8 mouse cellular contexts compared by ENCODE assay signal in the genomic region with DNA sequence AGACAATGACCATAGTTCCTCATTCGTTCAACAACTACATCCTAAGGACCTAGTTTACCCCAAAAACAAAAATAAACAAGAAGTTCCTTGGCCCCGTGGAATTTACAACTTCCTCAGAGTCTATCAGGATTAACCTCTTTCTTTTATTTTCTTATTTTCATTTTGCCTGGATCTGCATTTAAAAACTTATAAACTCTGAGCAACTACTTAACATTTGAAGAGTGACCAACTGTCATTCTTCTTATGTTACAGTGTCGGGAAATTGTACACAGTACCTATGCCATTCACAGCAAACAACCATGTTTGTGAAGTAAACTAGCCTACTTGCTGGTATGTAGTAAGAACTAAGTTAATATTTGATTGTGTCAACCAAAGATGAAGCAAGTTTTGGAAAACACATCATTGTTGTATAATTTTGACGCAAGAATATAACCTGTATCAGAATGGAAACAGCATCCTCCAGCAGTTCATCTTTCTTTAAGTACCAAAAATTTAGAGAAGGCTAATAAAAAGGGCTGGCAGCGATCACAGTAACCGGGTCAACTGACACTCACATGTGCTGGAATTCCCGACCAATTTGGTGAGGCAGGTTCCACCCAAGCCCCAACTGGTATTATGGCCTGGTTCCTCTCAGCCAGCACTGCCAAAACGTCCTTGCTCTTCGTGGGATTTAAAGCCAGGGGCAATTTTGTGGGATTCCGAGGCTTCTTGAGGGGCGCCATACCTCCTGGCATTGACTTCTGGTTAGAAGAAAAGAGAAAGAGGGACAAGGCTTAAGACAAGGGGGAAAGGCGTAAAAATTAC. TPM values are rescaled to one million over a fixed set of nuclear protein-coding genes. Genes with fewer than 3 reads are reported as not detected.
A peak's percentile ranks its signal among the peaks of the same experiment; 100 is the strongest.
DNase-seq lines count a peak whose midpoint lies in the region; ATAC-seq and TF ChIP-seq lines count a peak whose summit lies in the region.

No protein-coding gene starts in this region.

- no peaks in the 10 kb centered on the region; the same call in 1 of the 2 replicates for H3K36me3 ChIP-seq in kidney, adult 2 months (ENCODE audit: control insufficient read depth, insufficient read depth, low read length)
- peaks cover 5% of the 10 kb centered on the region; the same call in 1 of the 2 replicates for H3K36me3 ChIP-seq in forebrain, embryonic 15.5 days
- 0 out of 2 replicates have a peak, but pooled peaks cover 1% of the 10 kb centered on the region for H3K36me3 ChIP-seq in limb, embryonic 13.5 days
- H3K36me3 ChIP-seq in neural tube, embryonic 13.5 days = peaks cover 7% of the 10 kb centered on the region; the same call in 1 of the 2 replicates

- no peak for DNase-seq in kidney, adult 2 months
- DNase-seq in kidney, adult 8-10 months = no peak
- peak; percentile 42 for DNase-seq in ZHBTc4 (ENCODE audit: low read depth, low spot score)
- no peak for DNase-seq in B cell, adult 2 months
- no peak for DNase-seq in urinary bladder, postnatal 25 days (ENCODE audit: low spot score)

- no peak for TF ChIP-seq POLR2A in kidney, adult 2 months (IDR thresholded peaks at IDR 0.05; ENCODE audit: low read depth, low read length)

- H3K4me1 ChIP-seq in kidney, adult 2 months (ENCODE audit: control insufficient read depth, insufficient read depth, low read length) = no peaks in the 10 kb centered on the region; the same call in 1 of the 2 replicates
- H3K4me1 ChIP-seq in forebrain, embryonic 15.5 days = peaks cover 15% of the 10 kb centered on the region
- H3K4me1 ChIP-seq in limb, embryonic 13.5 days = peaks cover 12% of the 10 kb centered on the region
- peaks cover 15% of the 10 kb centered on the region for H3K4me1 ChIP-seq in neural tube, embryonic 13.5 days (replicated peaks)

- peak overlapping the region; percentile 92 for H3K9ac ChIP-seq in forebrain, embryonic 15.5 days (replicated peaks)
- H3K9ac ChIP-seq in limb, embryonic 13.5 days = peak overlapping the region; percentile 90
- H3K9ac ChIP-seq in neural tube, embryonic 13.5 days = peak overlapping the region; percentile 90

- H3K4me2 ChIP-seq in forebrain, embryonic 15.5 days (replicated peaks) = peak overlapping the region; percentile 89
- peak overlapping the region; percentile 89 for H3K4me2 ChIP-seq in limb, embryonic 13.5 days (replicated peaks)
- H3K4me2 ChIP-seq in neural tube, embryonic 13.5 days = peak overlapping the region; percentile 89

- H3K27me3 ChIP-seq in kidney, adult 2 months (replicated peaks; ENCODE audit: control insufficient read depth, insufficient read depth, low read length) = no peaks in the 10 kb centered on the region
- H3K27me3 ChIP-seq in forebrain, embryonic 15.5 days = no peaks in the 10 kb centered on the region
- no peaks in the 10 kb centered on the region for H3K27me3 ChIP-seq in limb, embryonic 13.5 days
- H3K27me3 ChIP-seq in neural tube, embryonic 13.5 days = no peaks in the 10 kb centered on the region

- WGBS in kidney, adult 2 months = 13% methylated on average over 12 of the region's 12 CpGs
- WGBS in forebrain, embryonic 15.5 days = 21% methylated on average over 12 of the region's 12 CpGs
- WGBS in limb, embryonic 13.5 days = 22% methylated on average over 12 of the region's 12 CpGs
- WGBS in neural tube, embryonic 13.5 days = 26% methylated on average over 12 of the region's 12 CpGs

- no peak for ATAC-seq in forebrain, embryonic 15.5 days (replicated peaks)
- 0 out of 2 replicates have a peak, but pooled peaks have one; percentile 1 for ATAC-seq in limb, embryonic 13.5 days (ENCODE audit: low FRiP score, low read depth)
- peak; percentile 15; the same call in 1 of the 2 replicates for ATAC-seq in neural tube, embryonic 13.5 days (ENCODE audit: low read depth)

- H3K4me3 ChIP-seq in kidney, adult 2 months (ENCODE audit: insufficient read depth, low read depth, low read length) = peak overlapping the region; percentile 95
- H3K4me3 ChIP-seq in forebrain, embryonic 15.5 days = peak overlapping the region; percentile 87
- peak overlapping the region; percentile 80 for H3K4me3 ChIP-seq in limb, embryonic 13.5 days
- H3K4me3 ChIP-seq in neural tube, embryonic 13.5 days = peak overlapping the region; percentile 83

- no peak for TF ChIP-seq CTCF in kidney, adult 2 months (conservative IDR thresholded peaks at IDR 0.05; ENCODE audit: insufficient read depth, insufficient read length, low read depth, low read length)

- H3K9me3 ChIP-seq in forebrain, embryonic 15.5 days = no peaks in the 10 kb centered on the region
- no peaks in the 10 kb centered on the region for H3K9me3 ChIP-seq in limb, embryonic 13.5 days
- no peaks in the 10 kb centered on the region for H3K9me3 ChIP-seq in neural tube, embryonic 13.5 days

- H3K27ac ChIP-seq in kidney, adult 2 months (ENCODE audit: insufficient read depth, low read depth, low read length) = peak overlapping the region; percentile 34; the same call in 1 of the 2 replicates
- H3K27ac ChIP-seq in forebrain, embryonic 15.5 days (replicated peaks) = peak overlapping the region; percentile 89
- peak overlapping the region; percentile 92 for H3K27ac ChIP-seq in limb, embryonic 13.5 days
- H3K27ac ChIP-seq in neural tube, embryonic 13.5 days (replicated peaks) = peak overlapping the region; percentile 90

RNA-seq across cellular contexts. Expression of a gene that starts 0.8 kb away (rescaled TPM):
- polyA plus RNA-seq in kidney, adult 2 months (2012; rRNA removed) = 0.64 TPM in 2 replicates
- polyA plus RNA-seq in forebrain, embryonic 15.5 days (2015; fragmentation: Nextera tagmentation; extraction: Ambion mirVana) = 8.9 and 9.0 TPM in 2 replicates
- 8.0 and 9.1 TPM in 2 replicates for polyA plus RNA-seq in limb, embryonic 13.5 days (2015; fragmentation: Nextera tagmentation; extraction: Ambion mirVana)
- polyA plus RNA-seq in neural tube, embryonic 13.5 days (2015; fragmentation: Nextera tagmentation; extraction: Ambion mirVana) = 7.9 and 9.0 TPM in 2 replicates

RNA-seq across cellular contexts. Expression of a gene that starts 19.8 kb away (rescaled TPM):
- polyA plus RNA-seq in kidney, adult 2 months (2012; rRNA removed) = 0.03 and 0.09 TPM in 2 replicates
- 3.4 and 4.9 TPM in 2 replicates for polyA plus RNA-seq in forebrain, embryonic 15.5 days (2015; fragmentation: Nextera tagmentation; extraction: Ambion mirVana)
- polyA plus RNA-seq in limb, embryonic 13.5 days (2015; fragmentation: Nextera tagmentation; extraction: Ambion mirVana) = 0.11 TPM in 1 of 2 replicates, not detected in the other
- polyA plus RNA-seq in neural tube, embryonic 13.5 days (2015; fragmentation: Nextera tagmentation; extraction: Ambion mirVana) = 6.7 and 6.9 TPM in 2 replicates

RNA-seq across cellular contexts. Expression of a gene that starts 54.3 kb away (rescaled TPM):
- 25.4 and 27.6 TPM in 2 replicates for polyA plus RNA-seq in kidney, adult 2 months (2012; rRNA removed)
- 3.3 and 4.2 TPM in 2 replicates for polyA plus RNA-seq in forebrain, embryonic 15.5 days (2015; fragmentation: Nextera tagmentation; extraction: Ambion mirVana)
- 10.3 and 11.9 TPM in 2 replicates for polyA plus RNA-seq in limb, embryonic 13.5 days (2015; fragmentation: Nextera tagmentation; extraction: Ambion mirVana)
- 6.2 and 7.8 TPM in 2 replicates for polyA plus RNA-seq in neural tube, embryonic 13.5 days (2015; fragmentation: Nextera tagmentation; extraction: Ambion mirVana)

Comparison
In these comparisons a context has a peak if more than half of its experiments do, and no peak if none do; other contexts are left out.
1. H3K27ac ChIP-seq: peak in every context shown above with its lines; median percentile 92 in limb, embryonic 13.5 days; 90 in neural tube, embryonic 13.5 days; 89 in forebrain, embryonic 15.5 days; 34 in kidney, adult 2 months.